Mouse (Mus musculus) liver, embryonic 11.5 days (tissue): ENCODE data around the gene 4931414P19Rik. TPM values are rescaled to one million over a fixed set of nuclear protein-coding genes. Genes with fewer than 3 reads are reported as not detected.
A peak's percentile ranks its signal among the peaks of the same experiment; 100 is the strongest.

Experiments
- ATAC-seq: fragments of 200-750 bp; cut with Nextera tagmentation; replicated peaks from 2 replicates; pipeline ENCODE4 v1.8.0; 2017; ENCODE audit warnings: moderate number of reproducible peaks, mild to moderate bottlenecking, moderate TSS enrichment, moderate library complexity; ENCODE audit not compliant: low FRiP score
- DNase-seq: peaks from one replicate; pipeline ENCODE4 v3.0.0-alpha.2; 2017; ENCODE audit warnings: low spot score
- H3K27ac ChIP-seq: fragments of 300-500 bp; sonication (generic); 2 replicates; pipeline ENCODE4 v1.5.1; 2014; ENCODE audit warnings: mild to moderate bottlenecking, low read depth, low read length, control low read depth
- H3K27me3 ChIP-seq: fragments of 300-500 bp; sonication (generic); replicated peaks from 2 replicates; pipeline ENCODE4 v1.6.1; 2014; ENCODE audit warnings: low read length, mixed read lengths; ENCODE audit not compliant: control insufficient read depth, insufficient read depth
- H3K36me3 ChIP-seq: fragments of 300-500 bp; sonication (generic); 2 replicates; pipeline ENCODE4 v1.6.1; 2014; ENCODE audit warnings: mild to moderate bottlenecking, low read length, moderate library complexity, mixed read lengths; ENCODE audit not compliant: control insufficient read depth, insufficient read depth
- H3K4me1 ChIP-seq: fragments of 300-500 bp; sonication (generic); replicated peaks from 2 replicates; pipeline ENCODE4 v1.6.1; 2014; ENCODE audit warnings: low read length, mixed read lengths; ENCODE audit not compliant: control insufficient read depth, insufficient read depth
- H3K4me2 ChIP-seq: fragments of 300-500 bp; sonication (generic); 2 replicates; pipeline ENCODE4 v1.6.1; 2014; ENCODE audit warnings: mild to moderate bottlenecking, control low read depth, moderate library complexity
- H3K4me3 ChIP-seq: fragments of 300-500 bp; sonication (generic); 2 replicates; pipeline ENCODE4 v1.5.1; 2014; ENCODE audit warnings: low read depth, low read length, control low read depth
- H3K9ac ChIP-seq: fragments of 300-500 bp; sonication (generic); 2 replicates; pipeline ENCODE4 v1.6.1; 2014; ENCODE audit warnings: low read depth, low read length, control low read depth
- H3K9me3 ChIP-seq: fragments of 300-500 bp; sonication (generic); 2 replicates; pipeline ENCODE4 v1.6.1; 2016; ENCODE audit warnings: low read length, inconsistent platforms, mixed read lengths; ENCODE audit not compliant: control insufficient read depth
- WGBS: fragments of 180-500 bp; shearing (Covaris S2); extraction: QIAGEN DNeasy Blood & Tissue Kit; methylation state at CpG from one replicate; pipeline ENCODE4 v1.1.7; 2014; 5-methylcytosine and 5-hydroxymethylcytosine counted together
- microRNA counts: library from miRNA; unstranded; fragments of <30 nt; microRNA quantifications from one replicate; lab custom pipeline; 2015
- microRNA-seq: library from miRNA; unstranded; fragments of <30 nt; microRNA quantifications from one replicate; pipeline ENCODE4, GENCODE M21; 2017; ENCODE audit warnings: borderline number of aligned reads
- polyA plus RNA-seq: library from polyadenylated mRNA; unstranded; fragments of >200 nt; fragmentation: Nextera tagmentation; extraction: Ambion mirVana; gene quantifications from 2 replicates; pipeline ENCODE4 v1.2.1, GENCODE M21; 2014

Gene 4931414P19Rik
- polyA plus RNA-seq, 1 experiment from 2014 or later, result 5.8 TPM

DNA sequence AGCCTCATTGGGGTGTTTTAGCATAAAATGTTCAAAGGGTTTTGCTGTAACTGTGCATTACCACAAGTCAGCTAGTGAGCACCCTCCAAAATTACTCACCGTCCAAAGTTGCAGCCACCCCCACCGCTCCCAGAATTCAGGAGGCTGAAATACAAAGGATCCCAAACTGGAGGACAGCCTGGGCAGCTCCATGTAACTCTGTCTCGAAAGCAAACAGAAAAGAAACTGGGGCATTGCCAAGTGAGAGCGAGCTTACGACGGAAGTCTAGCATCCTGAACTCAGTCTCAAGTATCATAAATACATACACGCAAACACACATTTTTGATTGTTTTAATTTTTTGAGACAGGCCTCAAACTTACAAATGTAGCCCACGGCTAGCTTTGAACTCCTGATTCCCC, 48.5 kb downstream of the 4931414P19Rik start:
- H3K27me3 ChIP-seq, result no peaks in the 10 kb centered on the region
- H3K27ac ChIP-seq, result no peak overlapping the region
- H3K36me3 ChIP-seq, result no peaks in the 10 kb centered on the region
- 87% methylated on average over 8 of the region's 8 CpGs for WGBS
- no peak overlapping the region for H3K9ac ChIP-seq
- no peaks in the 10 kb centered on the region for H3K9me3 ChIP-seq
- DNase-seq, result no peak
- peaks cover 5% of the 10 kb centered on the region; the same call in 1 of the 2 replicates for H3K4me1 ChIP-seq
- ATAC-seq, result no peak
- H3K4me3 ChIP-seq, result no peak overlapping the region
- H3K4me2 ChIP-seq, result no peak overlapping the region

- DNase-seq (peak; percentile 94), ATAC-seq (peak; percentile 96)
- under 1% methylated on average over 76 of the region's 76 CpGs for WGBS
- Histone ChIP-seq H3K4me1 (peaks cover 5% of the 10 kb centered on the region; the same call in 1 of the 2 replicates), H3K36me3 (peaks cover 19% of the 10 kb centered on the region), H3K9me3 (no peaks in the 10 kb centered on the region), H3K4me3 (peak within 1 kb of the TSS; percentile 65), H3K4me2 (peak within 1 kb of the TSS; percentile 89), H3K27ac (peak within 1 kb of the TSS; percentile 96), H3K27me3 (no peaks in the 10 kb centered on the region), H3K9ac (peak within 1 kb of the TSS; percentile 90)
Measured at GRCm38 (mm10) chr14:54553975-54554769, 51.6 kb downstream of the 4931414P19Rik start, which contains the start of gene Haus4. Gene Haus4 (minus strand): TSS chr14:54554616.

DNA sequence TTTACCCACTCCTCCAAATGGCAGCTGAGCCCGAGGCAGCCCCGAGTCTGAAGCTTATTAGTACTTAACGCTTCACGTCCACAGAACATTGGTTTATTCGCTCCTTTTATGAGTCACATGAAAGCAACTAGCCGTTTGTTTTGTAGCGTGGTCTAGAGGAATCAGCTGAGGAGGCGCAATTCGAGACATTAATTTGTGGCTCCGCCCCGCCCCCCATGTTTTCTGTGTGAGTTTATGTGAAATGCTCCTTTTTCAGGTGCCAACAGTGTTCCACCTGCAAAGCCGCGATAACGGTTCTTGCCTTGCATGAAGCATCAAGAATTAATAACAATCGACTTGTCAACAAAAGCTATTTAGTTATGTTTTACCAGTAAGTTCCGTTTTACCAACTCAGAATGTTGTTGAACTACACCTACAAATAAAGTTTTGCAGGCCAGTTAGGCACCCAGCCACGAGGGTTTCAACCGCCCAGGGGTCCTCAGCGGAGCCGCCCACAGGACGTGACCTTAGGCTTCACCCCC, 52.3 kb downstream of the 4931414P19Rik start:
- WGBS, result 6% methylated on average over 21 of the region's 21 CpGs
- Histone ChIP-seq H3K9ac (peak overlapping the region; percentile 90), H3K27ac (peak overlapping the region; percentile 96), H3K36me3 (peaks cover 26% of the 10 kb centered on the region), H3K27me3 (no peaks in the 10 kb centered on the region), H3K9me3 (no peaks in the 10 kb centered on the region), H3K4me2 (peak overlapping the region; percentile 89), H3K4me3 (peak overlapping the region; percentile 65), H3K4me1 (peaks cover 5% of the 10 kb centered on the region; the same call in 1 of the 2 replicates)
- no peak for ATAC-seq
- DNase-seq, result peak; percentile 62

DNA sequence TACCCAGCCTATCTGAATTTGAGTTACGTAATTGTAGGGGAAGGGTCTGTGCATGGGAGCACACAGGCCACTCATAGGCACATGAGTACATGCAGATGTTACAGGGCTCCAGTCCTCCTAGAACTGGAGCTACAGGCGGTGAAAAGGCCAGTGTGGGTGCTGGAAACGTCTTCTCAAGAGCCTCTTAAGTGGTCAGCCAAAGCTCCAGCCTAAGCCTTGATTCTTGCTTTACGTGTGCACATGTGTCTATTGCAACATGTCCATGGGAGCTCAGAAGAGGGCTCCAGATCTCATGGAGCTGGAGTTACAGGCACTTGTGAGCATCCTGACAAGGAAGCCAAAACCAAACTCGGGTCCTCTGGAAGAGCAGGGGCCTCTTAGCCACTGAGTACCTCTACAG, 61.1 kb downstream of the 4931414P19Rik start:
- H3K4me3 ChIP-seq, result no peak overlapping the region
- no peaks in the 10 kb centered on the region for H3K27me3 ChIP-seq
- 86% methylated on average over 5 of the region's 5 CpGs for WGBS
- H3K9ac ChIP-seq, result no peak overlapping the region
- H3K9me3 ChIP-seq, result no peaks in the 10 kb centered on the region
- peaks cover 47% of the 10 kb centered on the region for H3K36me3 ChIP-seq
- H3K27ac ChIP-seq, result no peak overlapping the region
- H3K4me1 ChIP-seq, result no peaks in the 10 kb centered on the region
- DNase-seq (no peak), ATAC-seq (no peak)
- H3K4me2 ChIP-seq, result no peak overlapping the region

- WGBS, result 81% methylated on average over 11 of the region's 11 CpGs
- no peaks in the 10 kb centered on the region for H3K27me3 ChIP-seq
- DNase-seq, result no peak
- H3K36me3 ChIP-seq, result peaks cover 16% of the 10 kb centered on the region
- no peaks in the 10 kb centered on the region; the same call in 1 of the 2 replicates for H3K9me3 ChIP-seq
- H3K27ac ChIP-seq, result no peak overlapping the region
- no peak overlapping the region for H3K4me2 ChIP-seq
- no peak for ATAC-seq
- H3K4me3 ChIP-seq, result no peak overlapping the region
- no peak overlapping the region for H3K9ac ChIP-seq
- H3K4me1 ChIP-seq, result no peaks in the 10 kb centered on the region
Measured at GRCm38 (mm10) chr14:54540771-54541170, 65.0 kb downstream of the 4931414P19Rik start.

DNA sequence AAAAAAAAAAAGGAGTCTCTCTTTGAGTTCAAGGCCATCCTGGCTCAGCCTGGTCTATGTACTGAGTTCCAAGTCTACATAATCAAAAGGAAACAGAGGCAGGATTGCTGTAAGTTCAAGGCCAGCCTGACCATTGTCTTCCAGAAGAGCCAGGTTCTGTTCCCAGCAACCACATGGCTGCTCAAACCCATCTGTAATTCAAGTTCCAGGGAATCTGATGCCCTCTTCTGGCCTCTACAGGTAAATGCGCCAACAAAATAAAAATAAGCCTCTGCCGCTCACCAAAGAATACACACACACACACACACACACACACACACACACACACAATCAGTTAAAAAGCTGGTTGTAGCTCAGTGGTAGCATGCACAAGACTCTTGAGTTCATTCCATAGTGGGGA, 67.2 kb downstream of the 4931414P19Rik start:
- Histone ChIP-seq H3K36me3 (peaks cover 10% of the 10 kb centered on the region), H3K9me3 (no peaks in the 10 kb centered on the region; the same call in 1 of the 2 replicates), H3K4me1 (no peaks in the 10 kb centered on the region), H3K9ac (no peak overlapping the region), H3K27me3 (no peaks in the 10 kb centered on the region), H3K27ac (no peak overlapping the region), H3K4me3 (no peak overlapping the region), H3K4me2 (no peak overlapping the region)
- 82% methylated on average over 2 of the region's 2 CpGs for WGBS
- ATAC-seq (no peak), DNase-seq (no peak)

MicroRNAs encoded within 50 kb of the gene (microRNA counts, 519-probe panel; counts per million panel counts)
- microRNA mmu-miR-686 (lab: Ali Mortazavi, UCI), result not detected

Small RNAs within 50 kb of the gene (microRNA-seq; reads per million reads assigned to microRNA genes)
- not detected for gene Mir686
- 1.4 reads per million for gene Mir6948

Other genes with a start within 250 kb of the 4931414P19Rik start
- 42.3 and 46.7 TPM in 2 replicates for gene Oxa1l, start 245.2 kb downstream of the 4931414P19Rik start, polyA plus RNA-seq
- gene Slc7a7, start 188.2 kb downstream of the 4931414P19Rik start, polyA plus RNA-seq, result 8.3 and 10.0 TPM in 2 replicates
- 309 and 329 TPM in 2 replicates for gene Mrpl52, start 179.1 kb downstream of the 4931414P19Rik start, polyA plus RNA-seq
- 56.6 and 57.6 TPM in 2 replicates for gene Mmp14, start 174.4 kb downstream of the 4931414P19Rik start, polyA plus RNA-seq
- 38.6 and 41.3 TPM in 2 replicates for gene Lrp10, start 141.9 kb downstream of the 4931414P19Rik start, polyA plus RNA-seq
- gene Rem2, start 129.9 kb downstream of the 4931414P19Rik start, polyA plus RNA-seq, result 0.29 and 0.78 TPM in 2 replicates
- 98.0 and 108 TPM in 2 replicates for gene Prmt5, start 88.5 kb downstream of the 4931414P19Rik start, polyA plus RNA-seq
- 71.6 and 76.4 TPM in 2 replicates for gene Haus4, start 51.4 kb downstream of the 4931414P19Rik start, polyA plus RNA-seq
- gene Ajuba, start 28.4 kb downstream of the 4931414P19Rik start, polyA plus RNA-seq, result 15.0 and 17.8 TPM in 2 replicates
- 411 and 417 TPM in 2 replicates for gene Psmb5, start 12.0 kb upstream of the 4931414P19Rik start, polyA plus RNA-seq
- gene Psmb11, start 15.4 kb upstream of the 4931414P19Rik start, polyA plus RNA-seq, result not detected in 2 replicates
- not detected in 2 replicates for gene Gm17606, start 35.0 kb upstream of the 4931414P19Rik start, polyA plus RNA-seq
- 1.7 and 1.9 TPM in 2 replicates for gene Cdh24, start 35.4 kb upstream of the 4931414P19Rik start, polyA plus RNA-seq
- 76.1 and 81.1 TPM in 2 replicates for gene 1700123O20Rik, start 80.2 kb upstream of the 4931414P19Rik start, polyA plus RNA-seq
- 98.8 and 109 TPM in 2 replicates for gene Acin1, start 80.9 kb upstream of the 4931414P19Rik start, polyA plus RNA-seq
- 0.07 TPM in 1 of 2 replicates, not detected in the other for gene Gm29776, start 92.8 kb upstream of the 4931414P19Rik start, polyA plus RNA-seq
- gene Cebpe, start 106.2 kb upstream of the 4931414P19Rik start, polyA plus RNA-seq, result 2.0 and 3.1 TPM in 2 replicates
- 6.8 and 7.1 TPM in 2 replicates for gene Slc7a8, start 176.0 kb upstream of the 4931414P19Rik start, polyA plus RNA-seq
- not detected in 2 replicates for gene Rnf212b, start 208.1 kb upstream of the 4931414P19Rik start, polyA plus RNA-seq